Mouse (Mus musculus): ENCODE measurements around the gene 9930111J21Rik2.

- TF ChIP-seq EP300 (optimal IDR thresholded peaks at IDR 0.05) (no peak), CTCF (IDR thresholded peaks at IDR 0.05; ENCODE audit: low read depth) (no peak)
Observed at GRCm38 (mm10) chr11:49092053-49092586, 41.1 kb upstream of the 9930111J21Rik2 start.

Measured in stomach, postnatal 0 days (tissue).